Mouse (Mus musculus) frontal cortex, postnatal 36 days (tissue): ENCODE measurements around the gene Wdr19.

ENCODE experiments used
- DNase-seq, 2 experiments: peaks; one replicate each; pipeline ENCODE4 v3.0.0; 2022; ENCODE audit warnings: low spot score in 2 of 2

The Wdr19 gene

GRCm38 (mm10) chr5:65199346-65200128, at the start of gene Wdr19:
Wdr19 (plus strand) TSS chr5:65199696.
- peak; percentile 99 for DNase-seq

DNA sequence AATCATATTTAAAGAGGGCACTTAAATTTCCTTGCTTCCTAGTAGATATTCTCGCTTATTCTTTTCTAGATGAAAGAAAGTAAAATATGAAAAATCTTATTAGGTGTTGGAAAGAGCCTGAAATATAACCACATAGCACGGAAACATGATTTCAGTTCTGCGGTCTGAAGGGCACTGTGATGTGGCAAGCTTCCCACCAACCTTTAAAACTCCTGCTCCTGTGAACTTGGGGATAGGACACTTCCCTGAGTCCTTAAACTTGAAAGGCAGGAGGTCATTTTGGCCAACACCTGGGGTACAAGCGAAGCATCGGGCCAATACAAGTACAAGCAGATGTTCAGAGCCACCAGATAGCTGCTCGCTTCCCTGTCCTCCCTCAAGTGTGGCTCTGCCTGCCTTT, 49.8 kb upstream of the Wdr19 start:
- DNase-seq: no peak

DNA sequence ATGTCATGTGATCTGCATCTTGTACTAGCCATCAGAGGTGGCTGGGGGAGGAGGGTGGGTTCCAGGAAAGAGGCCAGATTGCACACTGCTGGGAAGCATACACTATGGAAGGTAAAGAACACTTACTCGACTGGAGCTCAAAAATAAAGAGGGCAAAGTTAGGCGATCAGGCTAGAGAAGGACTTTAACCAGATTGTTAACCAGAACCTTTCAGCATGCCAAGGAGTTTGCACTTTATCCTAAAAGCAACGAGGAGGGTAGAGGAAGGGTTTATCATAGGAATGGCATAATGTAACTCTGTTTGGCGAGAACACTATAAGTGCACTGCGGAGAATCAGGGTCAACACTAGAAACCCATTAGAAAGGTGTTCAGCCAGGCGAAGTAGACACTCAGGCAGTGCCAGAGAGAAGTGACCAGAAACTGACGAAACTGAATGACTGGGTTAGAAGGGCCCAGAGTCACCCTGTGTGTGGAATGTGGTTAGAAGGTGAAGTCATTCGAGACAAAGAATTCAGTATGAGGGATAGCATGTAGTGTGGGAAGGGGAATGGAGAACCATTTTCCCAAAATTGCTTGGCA, 49.0 kb upstream of the Wdr19 start:
- DNase-seq: no peak

GRCm38 (mm10) chr5:65151276-65151675, 48.2 kb upstream of the Wdr19 start:
- DNase-seq: no peak

- no peak for DNase-seq
Measured at GRCm38 (mm10) chr5:65151767-65152166, 47.7 kb upstream of the Wdr19 start.

DNA sequence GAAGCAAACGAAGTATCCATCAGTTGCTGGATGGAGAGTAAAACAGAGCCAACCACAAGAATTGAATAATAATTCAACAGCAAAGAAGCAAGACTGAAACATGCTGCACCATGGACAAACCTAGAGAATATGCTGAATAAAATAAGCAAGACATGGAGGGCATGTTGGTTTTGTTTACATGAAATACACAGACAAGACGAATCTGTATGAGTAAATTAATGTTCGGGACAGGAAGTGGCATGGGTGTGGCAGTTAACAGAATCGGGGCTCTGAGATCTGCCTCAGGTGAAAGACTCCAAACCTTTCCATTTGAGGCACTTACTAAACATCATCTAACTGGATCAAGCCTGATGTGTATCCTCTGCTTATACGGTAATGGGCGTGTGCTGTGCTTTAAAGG, 45.2 kb upstream of the Wdr19 start:
- DNase-seq: no peak

DNA sequence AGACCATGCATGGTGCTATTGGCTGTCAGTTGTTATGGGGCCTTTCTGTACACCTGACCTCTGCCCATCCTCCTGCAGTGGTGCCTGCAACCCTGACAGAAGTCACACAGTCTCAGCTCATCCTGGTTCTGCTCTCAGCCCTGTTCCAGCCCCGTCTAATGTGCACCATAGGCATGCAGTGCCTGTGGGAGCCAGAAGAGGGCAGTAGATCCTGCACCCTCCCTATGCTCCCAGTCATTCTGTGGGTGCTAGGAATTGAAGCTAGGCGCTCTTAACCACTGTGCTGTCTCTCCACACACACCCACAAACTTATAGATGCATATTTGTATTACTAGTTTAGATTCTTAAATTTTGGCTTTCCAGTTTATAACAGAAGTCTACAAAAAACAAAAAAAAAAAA, 42.6 kb upstream of the Wdr19 start:
- DNase-seq: no peak

- DNase-seq: no peak
Measured at GRCm38 (mm10) chr5:65157412-65158381, 41.8 kb upstream of the Wdr19 start.

DNA sequence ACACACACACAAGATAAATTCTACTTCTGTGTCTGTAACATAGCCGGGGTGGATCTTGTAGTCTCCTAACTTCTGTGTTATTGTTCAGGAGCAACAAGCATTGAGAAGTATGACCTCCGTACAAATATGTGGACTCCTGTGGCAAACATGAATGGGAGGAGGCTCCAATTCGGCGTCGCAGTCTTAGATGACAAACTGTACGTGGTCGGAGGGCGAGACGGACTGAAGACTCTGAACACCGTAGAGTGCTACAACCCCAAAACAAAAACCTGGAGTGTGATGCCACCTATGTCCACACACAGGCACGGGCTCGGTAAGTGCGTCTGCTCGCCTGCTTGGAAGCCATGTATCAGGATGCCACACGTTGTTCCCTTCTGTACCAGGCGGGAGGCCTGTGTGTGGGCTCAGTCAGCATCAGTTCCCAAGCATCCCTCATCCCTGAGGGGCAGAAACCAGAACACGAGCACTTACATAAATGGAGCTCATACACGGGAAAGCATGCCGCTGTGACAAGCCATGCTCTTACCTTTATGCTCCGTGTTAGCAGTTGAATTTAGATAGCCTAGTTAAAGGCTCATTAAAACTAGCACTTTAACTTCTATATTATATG, 40.7 kb upstream of the Wdr19 start:
- DNase-seq: no peak

DNA sequence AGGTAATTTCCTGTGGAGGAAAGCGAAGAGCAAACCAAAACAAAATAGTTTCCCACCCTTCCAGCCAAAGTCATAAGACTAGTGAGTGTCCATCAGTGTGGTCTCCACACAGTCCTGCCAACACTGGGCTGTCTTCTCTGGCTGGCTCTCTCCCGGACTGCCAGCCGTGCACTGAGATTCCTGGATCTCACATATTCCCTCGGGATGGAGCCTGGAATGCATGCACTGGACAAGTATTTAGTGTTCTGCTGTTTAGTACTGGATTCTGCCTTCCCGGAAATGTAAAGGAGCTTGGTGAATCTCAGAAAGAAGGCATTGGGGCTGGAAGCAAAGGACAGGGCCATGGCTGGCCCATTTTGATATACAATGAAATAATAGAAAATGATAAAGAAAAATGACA, 36.5 kb upstream of the Wdr19 start:
- no peak for DNase-seq

DNA sequence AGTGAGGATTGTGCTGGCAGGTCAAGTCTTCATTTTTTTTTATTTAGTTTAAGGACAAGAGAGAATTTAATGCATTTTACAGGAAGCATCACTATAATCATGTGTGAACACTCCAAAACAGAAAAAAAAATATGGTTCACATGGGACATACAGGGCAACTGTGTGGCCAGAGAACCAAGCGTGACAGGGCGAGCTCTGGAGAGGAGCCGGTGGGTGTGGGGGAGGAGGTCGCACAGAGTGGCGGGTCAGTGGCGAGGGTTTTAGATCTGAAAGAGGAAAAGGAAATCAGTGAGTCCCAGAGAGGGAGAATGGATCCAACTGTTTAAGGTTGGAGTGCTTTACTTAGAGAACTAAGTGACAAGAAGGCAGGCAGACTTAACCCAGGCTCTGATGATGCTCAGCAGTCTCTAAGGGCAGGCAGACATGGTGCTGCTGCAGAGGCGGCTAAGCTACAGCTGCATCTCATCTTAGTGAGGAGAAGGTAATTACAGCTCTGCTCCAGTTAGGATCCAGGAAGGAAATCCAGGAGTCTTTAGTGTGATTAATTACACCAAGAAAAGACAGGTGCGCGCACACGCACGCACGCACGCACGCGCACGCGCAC, 35.9 kb upstream of the Wdr19 start:
- no peak for DNase-seq

GRCm38 (mm10) chr5:65170206-65170605, 29.3 kb upstream of the Wdr19 start:
- peak in 1 of 2 experiments; percentile 15 for DNase-seq

DNA sequence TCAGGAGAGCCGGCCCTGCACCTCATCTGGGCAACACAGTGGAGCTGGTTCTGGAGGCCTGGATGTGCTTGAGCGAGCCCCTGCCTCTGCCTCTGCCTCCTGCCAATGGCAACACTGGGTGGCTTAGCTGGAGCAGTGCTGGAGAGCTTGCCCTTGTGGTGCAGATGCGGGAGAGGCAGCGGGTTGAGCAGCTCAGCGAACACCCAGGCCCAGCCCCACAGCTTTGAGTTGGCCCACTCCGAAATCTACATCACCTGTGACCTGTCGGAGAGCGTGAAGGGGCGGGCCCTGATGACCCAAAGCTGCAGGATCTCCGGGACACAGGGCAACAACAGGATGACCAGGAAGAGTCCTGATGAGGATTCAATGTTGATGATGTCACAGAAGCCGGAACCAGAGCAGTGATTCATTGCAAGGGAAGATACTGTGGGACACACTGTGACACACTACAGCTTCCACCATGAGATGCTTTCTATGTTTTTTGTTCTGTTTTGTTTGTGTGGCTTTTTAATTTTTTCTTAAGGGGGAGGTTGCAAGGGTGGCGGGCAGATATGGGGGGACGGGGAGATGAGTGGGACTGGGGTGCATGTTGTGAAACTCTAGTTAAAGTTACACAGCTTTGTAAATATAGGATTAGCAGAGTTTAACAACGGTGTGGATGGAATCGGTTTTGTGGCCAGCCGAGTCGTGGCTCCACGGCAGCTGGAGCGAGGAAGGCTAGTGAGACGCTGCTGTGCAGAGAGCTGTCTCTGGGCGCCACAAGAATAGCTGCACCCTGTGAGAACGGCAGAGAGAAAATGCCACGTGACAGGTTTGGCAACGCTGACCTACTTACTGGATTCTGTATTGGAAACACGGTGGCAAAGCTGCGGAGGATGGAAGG, 24.2 kb upstream of the Wdr19 start:
- peak; percentile 80 to 87 for DNase-seq

DNA sequence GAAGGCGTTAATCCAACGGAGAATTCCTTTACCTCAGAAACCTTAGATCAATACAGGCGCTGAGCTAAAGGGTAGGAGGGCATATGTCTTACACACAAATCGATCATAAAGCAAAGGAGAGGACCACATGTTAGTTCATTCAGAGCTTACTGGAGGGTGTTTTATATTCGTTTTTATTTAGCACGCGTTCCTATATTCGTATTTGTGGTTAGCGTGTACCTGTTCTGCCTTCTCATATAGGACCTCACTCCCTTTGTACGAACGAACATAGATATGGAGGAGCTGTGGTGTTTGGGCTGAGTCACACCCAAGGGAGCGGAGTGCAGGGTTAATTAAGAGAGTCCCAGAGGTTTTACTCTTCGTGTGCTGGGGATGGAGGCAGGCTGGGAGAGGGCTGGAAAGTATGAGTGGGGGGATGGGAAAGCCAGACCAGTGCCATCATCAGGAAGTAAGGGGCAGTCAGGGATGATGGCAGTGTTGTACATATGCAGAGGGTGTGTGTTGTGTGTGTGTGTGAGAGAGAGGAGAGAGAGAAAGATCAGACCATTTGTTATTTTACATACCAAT, 23.5 kb upstream of the Wdr19 start:
- no peak for DNase-seq

DNA sequence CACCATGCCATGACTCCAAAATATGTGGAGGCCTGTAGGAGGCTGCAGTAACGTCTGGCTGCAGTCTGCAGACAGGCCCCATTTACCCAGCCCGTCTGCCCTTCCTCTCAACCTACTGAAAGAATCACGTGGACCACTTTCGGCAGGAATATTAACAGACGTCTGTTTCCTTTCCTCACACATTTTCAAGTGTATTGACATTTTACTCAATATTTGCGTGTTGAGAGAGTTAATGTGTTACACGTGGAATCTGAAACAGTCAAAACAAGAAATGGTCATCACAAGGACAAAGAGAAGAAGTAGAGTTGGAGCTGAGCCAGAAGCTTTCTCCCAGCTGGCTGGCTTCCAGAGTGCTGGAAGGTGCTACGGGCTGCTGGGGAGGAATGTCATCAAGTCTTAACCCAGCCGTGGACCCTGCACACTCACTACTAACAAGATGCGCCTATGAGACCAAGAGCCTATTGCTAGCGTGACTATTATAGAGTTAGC, 22.4 kb upstream of the Wdr19 start:
- DNase-seq: no peak

DNA sequence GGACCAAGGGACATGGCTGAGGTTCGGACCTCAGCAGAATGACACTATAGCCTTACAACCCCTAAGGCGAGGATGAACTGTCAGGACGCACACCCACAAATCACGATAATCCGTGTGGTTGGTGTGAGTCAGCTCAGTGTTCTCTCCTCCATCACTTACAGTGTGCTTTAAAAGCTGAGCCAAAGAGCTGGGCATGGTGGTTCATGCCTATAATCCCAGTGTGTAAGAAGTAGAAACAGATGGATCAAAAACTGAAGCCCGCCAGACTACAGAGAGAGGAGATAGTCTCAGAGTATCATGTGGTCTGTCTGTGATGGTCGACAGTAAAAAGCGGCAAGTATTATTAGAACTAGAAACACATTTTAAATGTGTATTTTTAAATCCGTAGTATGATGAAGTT, 21.0 kb upstream of the Wdr19 start:
- no peak for DNase-seq

DNA sequence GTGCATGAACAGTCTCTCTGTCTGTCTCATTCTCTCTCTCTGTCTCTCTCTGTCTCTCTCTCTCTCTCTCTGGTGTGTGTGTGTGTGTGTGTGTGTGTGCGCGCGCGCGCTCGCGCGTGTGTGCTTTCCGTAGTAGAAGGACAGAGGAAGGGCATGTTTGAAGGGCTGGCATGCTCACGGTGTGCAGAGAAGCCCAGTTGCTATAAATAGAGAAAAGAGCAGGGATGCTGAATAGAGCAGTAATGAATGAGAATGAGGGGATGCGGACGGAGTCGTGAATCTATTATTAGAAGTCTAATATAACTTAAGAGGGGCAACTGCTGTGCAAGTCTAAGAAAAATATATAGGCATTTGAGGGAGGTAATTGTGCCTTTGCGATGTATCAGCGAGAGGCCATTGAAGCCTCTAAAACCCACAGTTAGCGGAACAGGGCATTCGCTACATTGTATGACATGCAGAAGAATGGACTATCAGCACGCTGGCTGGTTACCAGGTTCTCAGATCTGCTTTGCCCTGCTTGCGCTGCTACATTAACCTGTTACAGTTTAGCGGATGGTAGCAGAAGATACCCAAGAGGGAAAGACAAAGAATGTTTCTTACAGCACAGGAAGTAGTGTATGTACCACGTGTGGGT, 18.2 kb upstream of the Wdr19 start:
- DNase-seq: no peak

DNA sequence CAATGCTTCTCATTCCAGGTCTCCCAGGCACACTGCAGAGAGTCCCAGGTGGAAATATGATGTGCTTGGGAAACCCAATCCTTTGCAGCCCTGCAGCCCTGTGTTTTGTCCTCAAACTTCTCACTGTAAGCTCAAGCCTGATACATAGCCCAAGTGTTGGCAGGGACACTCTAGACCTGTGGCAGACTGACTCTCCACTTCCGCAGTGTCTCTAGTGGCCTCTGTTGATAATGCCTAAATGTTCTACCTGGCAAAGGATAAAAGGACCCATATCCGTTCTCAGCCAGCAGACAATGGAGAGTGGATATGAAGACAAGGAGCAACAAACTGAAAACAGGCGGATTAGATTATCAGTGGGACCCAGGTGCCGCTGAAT, 17.7 kb upstream of the Wdr19 start:
- no peak for DNase-seq

DNA sequence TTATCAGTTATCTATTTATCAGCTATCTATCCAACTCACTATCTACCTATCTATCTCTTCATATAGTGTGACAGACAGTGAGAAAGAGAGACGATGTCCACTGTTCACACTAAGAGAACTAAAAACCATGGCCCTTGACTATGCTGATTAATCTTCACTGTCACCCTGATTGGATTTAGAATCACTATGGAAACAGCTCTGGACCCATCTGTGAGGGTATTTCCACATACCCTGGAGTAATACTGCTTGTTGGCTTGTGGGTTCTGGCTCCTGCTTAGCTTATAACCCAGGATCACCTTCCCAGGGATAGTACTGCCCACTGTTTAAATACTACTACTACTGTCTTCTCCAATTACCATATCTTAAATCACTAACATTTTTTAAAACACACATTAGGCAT, 17.2 kb upstream of the Wdr19 start:
- DNase-seq: no peak

DNA sequence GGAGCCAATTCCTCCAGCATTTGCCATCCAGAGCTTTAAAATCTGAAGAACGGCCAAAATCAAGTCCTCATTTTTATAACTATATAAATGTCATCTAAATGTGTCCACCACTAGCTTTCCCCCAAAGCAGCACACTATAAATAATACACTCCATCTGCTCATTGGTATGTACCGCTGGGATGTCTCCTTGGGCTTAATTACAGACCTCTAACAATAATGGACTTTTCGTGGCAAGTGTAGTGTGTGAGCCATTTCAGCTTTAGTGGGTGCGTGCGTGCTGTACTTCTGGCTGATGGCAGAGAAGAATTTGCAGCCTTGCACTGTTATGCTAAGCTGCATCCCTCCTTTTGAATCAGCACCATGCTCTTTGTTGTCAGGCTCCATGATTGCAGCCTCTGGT, 7.9 kb upstream of the Wdr19 start:
- peak in 1 of 2 experiments; percentile 54 for DNase-seq
